In the genomic region with DNA sequence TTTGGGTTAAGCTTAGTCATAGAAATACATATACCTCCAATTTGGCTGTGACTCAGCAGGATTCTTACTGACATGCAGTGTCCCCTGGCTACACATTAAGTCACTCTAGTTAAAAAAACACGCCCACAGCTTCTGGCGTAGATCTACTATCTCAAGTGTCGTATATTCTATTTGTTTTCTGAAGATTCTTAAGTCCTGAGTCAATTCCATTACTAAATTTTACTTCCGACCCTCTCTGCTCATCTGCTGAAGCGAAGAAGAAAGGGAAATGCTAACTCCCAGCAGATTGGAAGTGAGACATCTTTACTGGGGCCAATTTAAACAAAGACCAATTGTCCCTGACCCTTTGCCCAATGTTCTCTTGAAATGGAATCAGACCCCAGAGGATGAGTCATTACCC, we compare ENCODE assay signal across 23 mouse cellular contexts.
DNase-seq lines count a peak whose midpoint lies in the region; ATAC-seq and TF ChIP-seq lines count a peak whose summit lies in the region.
"Had no signal": no experiment of that assay in that cellular context is flagged by ENCODE, and none has a peak within 500 bp of the region (broad histone marks: within the 10 kb centered on the region; RNA-seq: fewer than 3 reads in every experiment).

No protein-coding gene starts in this region.

- H3K9me3 ChIP-seq in G1E (replicated peaks): no peaks in the 10 kb centered on the region
- no peaks in the 10 kb centered on the region for H3K9me3 ChIP-seq in heart, embryonic 11.5 days (replicated peaks; ENCODE audit: control insufficient read depth, low read length)
- H3K9me3 ChIP-seq: forebrain, embryonic 10.5 days; forebrain, embryonic 15.5 days; heart, embryonic 15.5 days; intestine, embryonic 15.5 days; limb, embryonic 12.5 days; midbrain, embryonic 13.5 days had no signal

- no peak overlapping the region for H3K4me3 ChIP-seq in G1E (ENCODE audit: low read depth, low read length)
- no peak overlapping the region for H3K4me3 ChIP-seq in lung, adult 2 months (replicated peaks; ENCODE audit: extremely low read depth, low read depth, low read length)
- no peak overlapping the region for H3K4me3 ChIP-seq in heart, embryonic 11.5 days (ENCODE audit: low read depth, low read length)
- H3K4me3 ChIP-seq: forebrain, embryonic 10.5 days; forebrain, embryonic 15.5 days; heart, embryonic 15.5 days; intestine, embryonic 15.5 days; layer of hippocampus, adult 2 months; left cerebral cortex, adult 2 months; limb, embryonic 12.5 days; midbrain, embryonic 13.5 days had no signal

- no peak overlapping the region for H3K9ac ChIP-seq in heart, embryonic 11.5 days (ENCODE audit: low read depth, low read length)
- H3K9ac ChIP-seq: forebrain, embryonic 15.5 days; heart, embryonic 15.5 days; intestine, embryonic 15.5 days; limb, embryonic 12.5 days; midbrain, embryonic 13.5 days had no signal

- DNase-seq in 3T3-L1 (ENCODE audit: low read depth, low spot score) (peak; percentile 92), G1E (ENCODE audit: low spot score) (no peak), Patski (ENCODE audit: low read depth, low spot score) (no peak)
- peak; percentile 52 for DNase-seq in gonadal fat pad, adult 2 months (ENCODE audit: low read depth)
- DNase-seq in lung, adult 2 months: no peak
- DNase-seq in cerebellum, adult 8-10 months: no peak
- DNase-seq in lung, postnatal 4 days: no peak
- DNase-seq: adrenal gland, adult 2 months; cerebellum, adult 11 months; cerebellum, postnatal 14 days; kidney, adult 2 months; kidney, postnatal 36 days had no signal

- in situ Hi-C loops in Patski (cut with MboI; ENCODE audit: low pct_unique_long_range_greater_than_20kb): no loop called here

- H3K4me1 ChIP-seq in G1E (ENCODE audit: insufficient read depth, low read depth, low read length): peaks cover 34% of the 10 kb centered on the region
- H3K4me1 ChIP-seq in lung, adult 2 months (ENCODE audit: control insufficient read depth, insufficient read depth, low read length): no peaks in the 10 kb centered on the region
- H3K4me1 ChIP-seq in heart, embryonic 11.5 days (ENCODE audit: control insufficient read depth, insufficient read depth, low read length): no peaks in the 10 kb centered on the region
- H3K4me1 ChIP-seq: forebrain, embryonic 10.5 days; forebrain, embryonic 15.5 days; heart, embryonic 15.5 days; intestine, embryonic 15.5 days; midbrain, embryonic 13.5 days had no signal

- no peak overlapping the region for H3K27ac ChIP-seq in heart, embryonic 11.5 days (ENCODE audit: low read depth, low read length)
- H3K27ac ChIP-seq: forebrain, embryonic 10.5 days; forebrain, embryonic 15.5 days; heart, embryonic 15.5 days; hindbrain, postnatal 0 days; intestine, embryonic 15.5 days; layer of hippocampus, adult 2 months; left cerebral cortex, adult 2 months; limb, embryonic 12.5 days; macrophage; midbrain, embryonic 13.5 days had no signal

- POLR2A ChIA-PET in Patski (lab: Charles Lee): no interaction called here

- 69% methylated on average over 5 of the region's 5 CpGs for WGBS in lung, adult 2 months
- 64% methylated on average over 5 of the region's 5 CpGs for WGBS in heart, embryonic 11.5 days (ENCODE audit: insufficient replicate concordance)

- H3K36me3 ChIP-seq in G1E (replicated peaks): no peaks in the 10 kb centered on the region
- no peaks in the 10 kb centered on the region for H3K36me3 ChIP-seq in heart, embryonic 11.5 days (ENCODE audit: control insufficient read depth, insufficient read depth, low read length)
- H3K36me3 ChIP-seq: forebrain, embryonic 10.5 days; forebrain, embryonic 15.5 days; heart, embryonic 15.5 days; intestine, embryonic 15.5 days; limb, embryonic 12.5 days; midbrain, embryonic 13.5 days had no signal

- CTCF ChIA-PET in Patski (lab: Charles Lee): interaction anchor here (1.6 kb wide), 1 partner anchor 19 kb away, joined by 4 read pairs; no protein-coding TSS in a partner anchor

- ATAC-seq in G1E (ENCODE audit: extremely low read depth, insufficient number of reproducible peaks, low FRiP score, poor library complexity, severe bottlenecking): peak; percentile 75
- ATAC-seq in Patski: peak; percentile 51
- no peak for ATAC-seq in heart, embryonic 11.5 days (replicated peaks; ENCODE audit: insufficient number of reproducible peaks, low FRiP score, low TSS enrichment)
- ATAC-seq: forebrain, embryonic 15.5 days; hindbrain, postnatal 0 days; intestine, embryonic 15.5 days; midbrain, embryonic 13.5 days had no signal

- no peak for TF ChIP-seq CTCF in G1E (IDR thresholded peaks at IDR 0.05; ENCODE audit: low read depth, low read length)
- no peak for TF ChIP-seq CTCF in Patski (IDR thresholded peaks at IDR 0.05)
- no peak for TF ChIP-seq CTCF in lung, adult 2 months (IDR thresholded peaks at IDR 0.05; ENCODE audit: insufficient read depth, low read length)

- no peak for TF ChIP-seq POLR2A in lung, adult 2 months (IDR thresholded peaks at IDR 0.05; ENCODE audit: borderline replicate concordance, extremely low read depth, low read depth, low read length)

- H3K27me3 ChIP-seq in G1E (ENCODE audit: insufficient read depth, low read length) (no peaks in the 10 kb centered on the region), Patski (no peaks in the 10 kb centered on the region)
- H3K27me3 ChIP-seq in heart, embryonic 11.5 days (ENCODE audit: control insufficient read depth, insufficient read depth, low read length): no peaks in the 10 kb centered on the region
- H3K27me3 ChIP-seq: forebrain, embryonic 15.5 days; heart, embryonic 15.5 days; intestine, embryonic 15.5 days; limb, embryonic 12.5 days; midbrain, embryonic 13.5 days had no signal

- H3K4me2 ChIP-seq in heart, embryonic 11.5 days: no peak overlapping the region
- H3K4me2 ChIP-seq: forebrain, embryonic 15.5 days; heart, embryonic 15.5 days; intestine, embryonic 15.5 days; limb, embryonic 12.5 days; midbrain, embryonic 13.5 days had no signal

Comparison
In these comparisons a context has a peak if more than half of its experiments do, and no peak if none do; other contexts are left out.
1. DNase-seq: peak in 3T3-L1 (single experiment) and gonadal fat pad, adult 2 months (single experiment); none in G1E (single experiment), Patski (single experiment), lung, adult 2 months (single experiment), cerebellum, adult 8-10 months (single experiment) and lung, postnatal 4 days (0 of 2).